Mouse (Mus musculus) T-helper 17 cell (primary cell): Measurements from ENCODE around the gene Pabpn1l.

Experiments
- in situ Hi-C, 2 experiments: fragments of 300-600 bp; cut with MboI, MseI; formaldehyde crosslinking; loops; 1 replicate in 1 of 2; 2 replicates in 1 of 2; pipeline ENCODE4 v1.15.1; 2025; ENCODE audit warnings: high pct_unique_total_duplicates in 2 of 2

Pabpn1l gene

DNA sequence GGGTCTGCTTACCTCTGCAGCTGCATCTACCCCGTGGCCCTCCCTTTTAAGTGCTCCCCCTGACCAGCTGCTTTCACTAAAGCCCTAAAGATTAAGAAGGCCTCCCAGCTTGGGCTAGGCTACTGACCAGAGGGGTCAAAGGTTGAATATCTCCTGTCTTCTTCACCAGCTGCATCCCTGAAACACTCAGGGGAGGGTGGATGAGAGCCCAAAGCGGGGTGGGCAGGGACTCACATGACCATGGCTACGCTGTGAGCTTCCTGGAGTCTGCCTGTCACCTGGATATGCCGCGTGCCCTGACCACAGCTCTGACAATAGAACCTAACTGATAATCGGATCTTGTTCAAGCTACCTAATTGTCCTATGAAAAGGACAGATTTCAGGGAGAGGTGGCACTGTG lies at the start of gene Pabpn1l:
TSS of gene Pabpn1l (minus strand) at position 13 of the 400 bp plus-strand sequence.
- in situ Hi-C loops, result loop anchor here (5.0 to 25.0 kb wide), 4 partner anchors 210 to 1292 kb away; partner anchors contain the start of genes Fbxo31 (in 1 of the 2) and Map1lc3b (in 1 of the 2)

DNA sequence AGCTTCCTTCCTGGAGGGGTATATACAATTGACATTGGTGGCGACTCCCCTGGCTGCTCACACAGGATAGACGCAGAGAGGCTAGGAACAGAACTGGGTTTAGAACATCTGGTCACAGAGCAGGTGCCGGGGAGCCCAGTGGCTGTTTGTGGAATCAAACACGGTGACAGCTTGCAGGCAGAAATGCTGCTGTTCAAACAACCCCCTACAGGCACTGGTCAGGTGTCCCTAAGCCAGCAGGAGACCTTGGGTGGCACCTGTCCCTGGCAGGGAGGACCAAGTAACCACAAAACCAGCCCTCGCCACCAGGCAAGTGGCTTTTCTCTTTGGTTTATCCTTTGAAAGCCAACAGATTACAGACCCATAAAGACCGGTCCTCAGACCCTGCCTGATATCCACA lies 49.4 kb upstream of the Pabpn1l start:
- in situ Hi-C loops, result no loop called here

GRCm38 (mm10) chr8:122670718-122671117 lies 48.2 kb upstream of the Pabpn1l start:
- in situ Hi-C loops, result no loop called here

DNA sequence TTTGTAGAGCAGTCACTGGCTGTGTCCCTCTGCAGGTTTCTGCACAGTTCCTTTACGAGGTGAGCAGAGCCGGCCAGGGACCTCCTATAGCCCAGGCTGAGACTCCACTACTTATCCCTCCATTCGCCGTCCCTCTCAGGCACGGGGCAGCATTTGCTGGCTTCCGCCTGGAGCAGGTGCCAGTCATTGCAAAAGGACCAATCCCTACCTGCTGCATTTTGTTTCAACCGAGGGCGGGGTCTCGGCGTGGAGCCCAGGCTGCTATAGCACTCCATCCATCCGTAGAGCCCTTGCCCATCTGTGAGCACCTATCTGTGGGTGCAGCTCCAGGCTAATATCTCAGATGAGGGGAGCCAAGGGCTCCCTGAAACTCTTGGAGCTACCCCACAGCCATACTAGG lies 47.5 kb upstream of the Pabpn1l start:
- in situ Hi-C loops, result no loop called here

DNA sequence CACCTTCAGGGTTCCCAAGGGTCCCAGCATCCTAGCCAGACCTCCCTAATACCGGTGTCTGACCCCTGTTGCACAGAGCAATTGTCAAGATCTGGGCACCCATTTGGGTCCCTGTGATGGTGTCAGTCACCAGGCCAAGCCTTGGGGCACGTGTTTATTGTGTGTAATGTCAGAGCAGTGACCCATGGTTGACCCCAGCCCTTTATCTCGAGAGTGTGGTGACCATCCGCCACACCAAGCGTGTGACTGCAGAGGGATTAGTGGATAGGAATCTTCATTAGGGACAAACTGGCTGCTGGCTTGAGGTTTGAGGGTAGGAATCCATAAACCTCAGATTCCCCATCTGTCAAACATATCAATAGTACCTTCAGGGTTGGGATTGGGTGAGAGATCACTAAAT lies 46.8 kb upstream of the Pabpn1l start:
- in situ Hi-C loops, result loop anchor here in 1 of 2 experiments (5.0 kb wide), 1 partner anchor 1073 kb away; no protein-coding TSS in a partner anchor

- in situ Hi-C loops, result loop anchor here in 1 of 2 experiments (5.0 kb wide), 1 partner anchor 1074 kb away; no protein-coding TSS in a partner anchor
These were observed 45.3 kb upstream of the Pabpn1l start for GRCm38 (mm10) chr8:122667854-122668253.

DNA sequence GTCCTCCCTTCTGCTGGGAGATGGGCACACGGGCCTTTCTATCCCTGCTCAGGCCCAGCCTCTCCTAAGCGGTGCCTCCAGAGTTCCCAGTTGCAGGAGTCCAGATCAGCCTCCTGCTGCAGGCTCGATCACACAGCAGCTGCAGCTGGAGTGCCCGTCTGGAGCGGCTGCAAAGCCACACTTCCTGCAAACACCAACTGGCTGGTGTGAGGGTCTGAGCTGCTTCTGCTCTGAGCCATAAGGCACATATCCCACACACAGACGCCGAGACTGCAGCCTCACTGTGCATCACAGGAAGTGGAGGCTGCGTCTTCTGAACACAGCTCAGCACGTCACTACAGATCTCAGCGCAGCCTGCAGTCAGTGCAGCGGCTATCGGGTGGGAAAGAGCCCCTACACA lies 44.3 kb upstream of the Pabpn1l start:
- in situ Hi-C loops, result loop anchor here in 1 of 2 experiments (5.0 kb wide), 1 partner anchor 1075 kb away; no protein-coding TSS in a partner anchor

DNA sequence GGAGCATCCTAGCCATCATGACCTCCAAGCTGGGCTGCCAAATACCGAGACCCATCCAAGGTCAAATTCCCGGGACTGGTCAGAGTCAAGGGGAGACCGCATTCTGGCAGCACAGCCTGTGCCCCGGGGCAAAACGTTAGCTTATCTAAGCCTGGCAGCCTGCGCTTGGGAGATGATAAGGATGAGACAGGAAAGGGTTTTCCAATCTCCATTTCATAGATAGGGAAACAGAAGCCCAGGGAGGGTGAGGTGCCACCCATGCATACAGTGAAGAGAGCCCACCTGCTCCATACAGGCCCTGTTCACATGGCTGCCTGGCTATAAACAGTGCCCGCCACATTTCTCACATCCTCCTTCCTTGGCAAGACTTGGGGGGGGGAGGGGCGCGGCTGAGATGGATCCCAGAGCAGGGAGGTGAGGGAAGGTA lies 43.8 kb upstream of the Pabpn1l start:
- in situ Hi-C loops, result loop anchor here in 1 of 2 experiments (5.0 kb wide), 1 partner anchor 1076 kb away; no protein-coding TSS in a partner anchor

GRCm38 (mm10) chr8:122665667-122666316 lies 43.3 kb upstream of the Pabpn1l start:
- in situ Hi-C loops, result loop anchor here in 1 of 2 experiments (5.0 kb wide), 1 partner anchor 1077 kb away; no protein-coding TSS in a partner anchor

DNA sequence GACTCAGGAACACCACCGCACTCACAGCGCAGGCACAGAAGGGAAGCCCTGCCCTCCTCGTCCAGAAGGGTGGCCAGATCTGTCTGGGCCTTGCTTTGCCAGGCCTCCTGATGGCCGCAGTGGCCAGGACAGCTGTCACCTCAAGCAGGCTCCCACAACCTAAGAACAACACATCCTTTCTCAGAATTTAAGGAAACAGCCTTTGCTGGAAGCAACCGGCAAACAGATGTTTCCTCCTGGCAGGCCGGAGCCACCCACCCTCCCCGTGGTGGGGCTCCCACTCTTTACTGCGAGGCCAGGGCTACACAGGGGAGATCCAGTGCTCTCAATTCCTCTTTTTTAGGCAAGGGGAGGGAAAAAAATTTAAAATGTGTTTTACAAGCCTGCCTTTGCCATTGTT lies 42.7 kb upstream of the Pabpn1l start:
- in situ Hi-C loops, result loop anchor here in 1 of 2 experiments (5.0 kb wide), 1 partner anchor 1077 kb away; no protein-coding TSS in a partner anchor

DNA sequence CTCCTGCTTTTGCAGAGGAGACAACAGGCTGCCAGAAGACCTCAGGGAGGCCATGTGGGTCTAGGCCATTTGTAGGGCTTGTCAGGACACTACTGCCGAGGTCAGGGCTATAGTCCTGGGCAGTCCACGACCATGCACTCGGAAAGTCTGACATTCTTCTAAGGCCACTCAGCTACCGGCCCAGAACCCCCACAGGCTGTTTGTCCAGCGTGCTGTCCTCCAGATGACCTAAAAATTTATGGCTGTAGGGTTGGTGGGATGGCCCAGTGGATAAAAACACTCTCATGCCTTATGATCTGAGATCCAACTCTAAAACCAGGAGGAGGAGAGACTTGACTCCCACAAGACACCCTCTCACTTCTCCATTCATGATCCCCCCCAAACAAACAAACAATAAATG lies 41.1 kb upstream of the Pabpn1l start:
- in situ Hi-C loops, result no loop called here

GRCm38 (mm10) chr8:122663106-122663505 lies 40.6 kb upstream of the Pabpn1l start:
- in situ Hi-C loops, result no loop called here

DNA sequence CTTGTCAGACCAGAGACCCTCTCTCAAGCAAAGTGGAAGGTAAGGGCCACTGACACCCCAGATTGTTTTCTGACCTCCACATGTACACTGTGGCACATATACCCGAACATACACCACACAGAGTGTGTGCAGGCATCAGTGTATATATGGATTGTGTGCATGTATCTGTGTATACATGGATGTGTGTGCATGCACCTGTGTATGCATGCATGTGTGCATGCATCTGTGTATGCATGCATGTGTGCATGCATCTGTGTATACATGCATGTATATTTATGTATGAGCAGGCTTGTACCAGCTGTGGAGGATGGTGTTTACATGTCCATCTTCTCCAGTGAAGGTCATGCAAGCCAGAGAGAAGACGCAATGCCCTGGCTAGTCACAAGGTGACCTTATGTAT lies 39.4 kb upstream of the Pabpn1l start:
- in situ Hi-C loops, result no loop called here

- in situ Hi-C loops, result no loop called here
These were observed 38.6 kb upstream of the Pabpn1l start for GRCm38 (mm10) chr8:122661138-122661537.

DNA sequence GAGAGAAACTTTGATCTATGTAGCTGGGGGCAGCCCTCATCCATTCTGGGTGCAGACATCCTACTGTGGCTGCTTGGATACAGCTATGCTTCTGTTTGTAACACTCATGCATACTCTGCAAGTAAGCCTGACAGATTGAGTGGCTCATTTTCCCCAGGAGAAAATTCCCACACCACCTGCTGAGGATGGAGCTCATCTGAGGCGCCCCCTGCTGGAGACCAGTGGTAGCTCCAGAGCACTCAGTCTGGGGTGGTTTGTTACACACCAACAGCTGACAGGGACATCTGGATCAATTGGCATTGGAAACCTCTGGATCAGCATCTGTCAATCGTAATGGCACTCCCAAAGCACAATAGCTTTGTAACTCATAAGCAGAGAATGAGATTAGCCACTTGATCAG lies 37.5 kb upstream of the Pabpn1l start:
- in situ Hi-C loops, result no loop called here

GRCm38 (mm10) chr8:122658807-122659160 lies 36.2 kb upstream of the Pabpn1l start:
- in situ Hi-C loops, result no loop called here

DNA sequence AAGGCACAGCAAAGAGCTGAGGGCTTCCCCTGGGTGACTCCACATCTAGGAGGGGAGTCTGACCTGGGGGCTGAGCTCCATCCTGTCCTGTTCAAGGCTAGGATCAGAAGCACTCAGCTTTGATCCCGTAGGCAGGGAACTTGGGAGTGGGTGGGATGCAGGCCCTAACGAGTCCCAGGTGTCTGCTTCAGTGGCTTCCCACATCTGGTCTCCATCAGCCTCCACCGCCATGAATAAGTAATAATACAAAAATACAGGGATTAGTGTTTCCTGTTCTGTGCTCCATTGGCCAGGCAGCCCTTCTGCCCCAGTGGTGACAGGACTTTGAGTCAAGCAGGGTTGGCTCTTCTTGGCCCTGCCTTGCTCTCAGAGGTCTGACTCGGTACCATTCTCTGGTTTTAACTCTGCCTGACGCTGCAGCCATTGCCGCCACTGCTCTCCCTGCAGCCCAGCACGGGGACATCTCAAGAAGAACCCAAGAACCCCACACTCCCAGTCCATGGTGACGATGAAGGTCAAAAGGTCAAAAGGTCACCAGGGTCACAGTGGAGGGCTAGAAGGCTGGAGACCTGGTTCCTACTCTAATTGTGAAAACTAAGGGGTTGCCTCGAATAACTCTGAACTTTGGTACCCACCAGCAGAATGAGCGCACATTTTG lies 35.7 kb upstream of the Pabpn1l start:
- in situ Hi-C loops, result no loop called here

- in situ Hi-C loops, result no loop called here
These were observed 33.8 kb upstream of the Pabpn1l start for GRCm38 (mm10) chr8:122656056-122656999.

- in situ Hi-C loops, result no loop called here
These were observed 32.2 kb upstream of the Pabpn1l start for GRCm38 (mm10) chr8:122654768-122655167.

- in situ Hi-C loops, result no loop called here
These were observed 30.1 kb upstream of the Pabpn1l start for GRCm38 (mm10) chr8:122652643-122653042.

GRCm38 (mm10) chr8:122651326-122651921 lies 28.9 kb upstream of the Pabpn1l start:
- in situ Hi-C loops, result no loop called here
